Mouse (Mus musculus): Measurements from ENCODE around the gene Dcakd. TPM values are rescaled to one million over a fixed set of nuclear protein-coding genes. Genes with fewer than 3 reads are reported as not detected.

Dcakd gene
- total RNA-seq, 4 experiments from 2014 or later = 54.2 to 95.5 (median 77.9) TPM

- DNase-seq (ENCODE audit: low spot score) = no peak
These were observed 18.2 kb upstream of the Dcakd start for GRCm38 (mm10) chr11:103046286-103046685.

GRCm38 (mm10) chr11:103043982-103044381 lies 15.8 kb upstream of the Dcakd start:
- DNase-seq (ENCODE audit: low spot score) = no peak

GRCm38 (mm10) chr11:103042828-103043227 lies 14.7 kb upstream of the Dcakd start:
- no peak for DNase-seq (ENCODE audit: low spot score)

GRCm38 (mm10) chr11:103038037-103038436 lies 9.9 kb upstream of the Dcakd start:
- DNase-seq (ENCODE audit: low spot score) = no peak

- no peak for DNase-seq (ENCODE audit: low spot score)
These were observed 8.8 kb upstream of the Dcakd start for GRCm38 (mm10) chr11:103036881-103037465.

- DNase-seq (ENCODE audit: low spot score) = no peak
These were observed 6.9 kb upstream of the Dcakd start for GRCm38 (mm10) chr11:103035007-103035406.

- no peak for DNase-seq (ENCODE audit: low spot score)
These were observed 4.9 kb upstream of the Dcakd start for GRCm38 (mm10) chr11:103033030-103033429.

GRCm38 (mm10) chr11:103027570-103028175 lies 460 bp downstream of the Dcakd start:
- no peak for DNase-seq (ENCODE audit: low spot score)

GRCm38 (mm10) chr11:103026901-103027300 lies 1.2 kb downstream of the Dcakd start:
- DNase-seq (ENCODE audit: low spot score) = no peak

GRCm38 (mm10) chr11:103023974-103024373 lies 4.2 kb downstream of the Dcakd start:
- no peak for DNase-seq (ENCODE audit: low spot score)

- no peak for DNase-seq (ENCODE audit: low spot score)
These were observed 7.3 kb downstream of the Dcakd start for GRCm38 (mm10) chr11:103020713-103021335.

- no peak for DNase-seq (ENCODE audit: low spot score)
These were observed 8.8 kb downstream of the Dcakd start for GRCm38 (mm10) chr11:103019325-103019724.

GRCm38 (mm10) chr11:103018860-103019259 lies 9.3 kb downstream of the Dcakd start:
- no peak for DNase-seq (ENCODE audit: low spot score)

- DNase-seq (ENCODE audit: low spot score) = no peak
These were observed 10.5 kb downstream of the Dcakd start for GRCm38 (mm10) chr11:103017661-103018060.

GRCm38 (mm10) chr11:103016930-103017329 lies 11.2 kb downstream of the Dcakd start:
- peak; percentile 97 for DNase-seq (ENCODE audit: low spot score)

- no peak for DNase-seq (ENCODE audit: low spot score)
These were observed 12.0 kb downstream of the Dcakd start for GRCm38 (mm10) chr11:103015881-103016825.

GRCm38 (mm10) chr11:103011206-103011497 lies 17.0 kb downstream of the Dcakd start:
- no peak for DNase-seq (ENCODE audit: low spot score)

- DNase-seq (ENCODE audit: low spot score) = no peak
These were observed 17.5 kb downstream of the Dcakd start for GRCm38 (mm10) chr11:103010454-103011205.

GRCm38 (mm10) chr11:103009208-103009607 lies 18.9 kb downstream of the Dcakd start:
- no peak for DNase-seq (ENCODE audit: low spot score)

- no peak for DNase-seq (ENCODE audit: low spot score)
These were observed 19.6 kb downstream of the Dcakd start for GRCm38 (mm10) chr11:103008558-103008957.

GRCm38 (mm10) chr11:103007001-103007340 lies 21.2 kb downstream of the Dcakd start:
- DNase-seq (ENCODE audit: low spot score) = peak; percentile 73
